Mouse (Mus musculus): Measurements from ENCODE around the gene H13. TPM values are rescaled to one million over a fixed set of nuclear protein-coding genes. Genes with fewer than 3 reads are reported as not detected.
A peak's percentile ranks its signal among the peaks of the same experiment; 100 is the strongest.

Gene H13
- total and polyA plus RNA-seq, 3 experiments: 116 to 175 (median 137) TPM

DNA sequence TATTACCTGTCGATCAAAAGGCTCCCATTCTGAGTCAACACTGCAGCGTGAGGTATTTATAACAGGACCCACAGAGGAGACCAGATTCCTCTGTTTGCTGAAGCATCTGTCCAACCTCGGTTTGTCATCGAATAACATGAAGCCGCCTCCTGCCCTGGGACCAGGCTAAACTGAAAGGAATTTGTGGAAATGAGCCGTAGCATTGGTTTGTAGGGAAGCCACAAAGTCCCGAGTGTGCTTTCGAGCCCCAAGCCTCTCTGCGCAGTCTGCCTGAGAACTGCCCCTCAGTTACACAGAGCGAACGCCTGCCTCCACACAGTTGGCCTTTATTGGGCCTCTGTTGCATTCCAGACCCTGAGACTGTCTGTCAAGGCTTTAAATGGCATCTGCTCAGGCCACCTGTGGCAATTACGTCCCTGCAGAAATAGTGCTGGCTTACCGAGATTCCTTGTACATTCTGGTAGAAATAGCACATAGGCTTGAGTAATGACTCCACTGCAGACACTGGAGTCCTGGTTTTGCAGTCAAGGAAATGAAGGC lies 6.1 kb downstream of the H13 start:
- H3K4me2 ChIP-seq (ENCODE audit: insufficient read depth, low read depth, poor library complexity, severe bottlenecking): no peak overlapping the region
- in situ Hi-C loops (cut with MboI; ENCODE audit: low pct_ligation_motif_present, low pct_unique_long_range_greater_than_20kb, low sequenced_read_pairs): no loop called here
- peaks cover 56 to 80% of the 10 kb centered on the region in 2 experiments for H3K36me3 ChIP-seq (replicated peaks in 1 of 2; ENCODE audit: control insufficient read depth in 1 of 2, insufficient read depth in 1 of 2, low read length in 1 of 2)

DNA sequence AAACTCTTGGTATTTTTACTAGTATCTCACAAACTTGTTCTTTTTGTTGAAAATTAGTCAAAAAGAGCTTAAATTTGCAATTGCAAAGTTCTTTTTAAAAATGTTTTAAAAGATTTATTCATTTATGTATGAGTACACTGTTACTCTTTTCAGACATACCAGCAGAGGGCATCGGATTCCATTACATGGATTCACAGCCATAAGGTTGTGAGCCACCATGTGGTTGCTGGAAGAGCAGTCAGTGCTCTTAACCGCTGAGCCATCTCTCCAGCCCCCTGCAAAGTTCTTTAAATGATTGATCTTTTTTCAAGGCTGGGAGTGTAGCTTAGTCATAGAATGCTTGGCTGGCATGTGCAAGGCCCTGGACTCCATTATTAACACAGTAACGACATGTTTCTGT lies 9.0 kb downstream of the H13 start:
- Histone ChIP-seq H3K9me3 (replicated peaks; ENCODE audit: low read length) (no peaks in the 10 kb centered on the region), H3K79me2 (replicated peaks; ENCODE audit: control insufficient read depth, extremely low read depth, insufficient read depth, poor library complexity, severe bottlenecking) (peaks cover 50% of the 10 kb centered on the region), H3K27ac (ENCODE audit: insufficient read depth, low read depth) (no peak overlapping the region), H3K4me2 (ENCODE audit: insufficient read depth, low read depth, poor library complexity, severe bottlenecking) (no peak overlapping the region), H3K4me1 (ENCODE audit: control insufficient read depth in 1 of 2, insufficient read depth in 2 of 2) (peaks cover 11 to 59% of the 10 kb centered on the region in 2 experiments), H3K9ac (ENCODE audit: insufficient read depth, low read depth) (no peak overlapping the region), H3K36me3 (replicated peaks in 1 of 2; ENCODE audit: control insufficient read depth in 1 of 2, insufficient read depth in 1 of 2, low read length in 1 of 2) (peaks cover 76 to 91% of the 10 kb centered on the region in 2 experiments), H3K4me3 (replicated peaks in 1 of 3; ENCODE audit: low read depth in 2 of 3, low read length in 2 of 3, poor library complexity in 1 of 3) (no peak overlapping the region), H3K27me3 (replicated peaks) (no peaks in the 10 kb centered on the region)
- DNase-seq (ENCODE audit: extremely low read depth): peak; percentile 57
- dilution Hi-C loops (cut with MboI; ENCODE audit: extremely low pct_ligation_motif_present, extremely low pct_unique_long_range_greater_than_20kb, low sequenced_read_pairs): no loop called here
- in situ Hi-C loops (cut with MboI; ENCODE audit: low pct_ligation_motif_present, low pct_unique_long_range_greater_than_20kb, low sequenced_read_pairs): no loop called here
- TF ChIP-seq ETS1 (conservative IDR thresholded peaks at IDR 0.05; ENCODE audit: low read depth, low read length) (no peak), JUN (IDR thresholded peaks at IDR 0.05; ENCODE audit: insufficient read depth, low read depth, low read length) (no peak), ZNF384 (IDR thresholded peaks at IDR 0.05; ENCODE audit: low read depth, low read length) (no peak), JUND (conservative IDR thresholded peaks at IDR 0.05; ENCODE audit: low read depth, low read length) (no peak), E2F4 (IDR thresholded peaks at IDR 0.05; ENCODE audit: insufficient replicate concordance, low read depth, low read length) (no peak), RAD21 (IDR thresholded peaks at IDR 0.05; ENCODE audit: low read depth, low read length) (peak; percentile 48), ELF1 (IDR thresholded peaks at IDR 0.05; ENCODE audit: low read depth, low read length) (no peak), ZMIZ1 (IDR thresholded peaks at IDR 0.05; ENCODE audit: low read depth, low read length) (no peak), SMC3 (IDR thresholded peaks at IDR 0.05; ENCODE audit: low read depth, low read length) (peak; percentile 81), CHD2 (IDR thresholded peaks at IDR 0.05; ENCODE audit: low read length) (no peak), EP300 (IDR thresholded peaks at IDR 0.05; ENCODE audit: low read length) (no peak), GABPA (IDR thresholded peaks at IDR 0.05; ENCODE audit: insufficient replicate concordance, low read depth, low read length) (no peak), RCOR1 (conservative IDR thresholded peaks at IDR 0.05; ENCODE audit: low read depth, low read length) (no peak), ZC3H11A (IDR thresholded peaks at IDR 0.05; ENCODE audit: low read depth, low read length) (no peak), BHLHE40 (IDR thresholded peaks at IDR 0.05; ENCODE audit: low read depth, low read length) (no peak), NRF1 (IDR thresholded peaks at IDR 0.05; ENCODE audit: low read depth, low read length) (no peak), MAFK (IDR thresholded peaks at IDR 0.05; ENCODE audit: insufficient replicate concordance, low read length) (no peak), USF1 (IDR thresholded peaks at IDR 0.05; ENCODE audit: low read depth, low read length) (no peak), IRF4 (IDR thresholded peaks at IDR 0.05; ENCODE audit: low read depth, low read length) (no peak), KAT2A (IDR thresholded peaks at IDR 0.05; ENCODE audit: insufficient replicate concordance, low read length) (no peak), CHD1 (IDR thresholded peaks at IDR 0.05; ENCODE audit: low read depth, low read length) (no peak), ZKSCAN1 (IDR thresholded peaks at IDR 0.05; ENCODE audit: borderline replicate concordance, low read depth, low read length) (no peak), MXI1 (IDR thresholded peaks at IDR 0.05; ENCODE audit: low read depth, low read length) (no peak), MEF2A (IDR thresholded peaks at IDR 0.05; ENCODE audit: borderline replicate concordance, low read depth, low read length) (no peak), MAZ (IDR thresholded peaks at IDR 0.05; ENCODE audit: low read depth, low read length) (no peak), PAX5 (IDR thresholded peaks at IDR 0.05; ENCODE audit: low read length) (no peak)

More for the DNA sequence above, 6.1 kb downstream of the H13 start:
- no peak overlapping the region for H3K9ac ChIP-seq (ENCODE audit: insufficient read depth, low read depth)
- no peaks in the 10 kb centered on the region for H3K27me3 ChIP-seq (replicated peaks)
- no peaks in the 10 kb centered on the region for H3K9me3 ChIP-seq (replicated peaks; ENCODE audit: low read length)
- DNase-seq (ENCODE audit: extremely low read depth): no peak
- dilution Hi-C loops (cut with MboI; ENCODE audit: extremely low pct_ligation_motif_present, extremely low pct_unique_long_range_greater_than_20kb, low sequenced_read_pairs): no loop called here
- H3K27ac ChIP-seq (ENCODE audit: insufficient read depth, low read depth): no peak overlapping the region
- no peak overlapping the region for H3K4me3 ChIP-seq (replicated peaks in 1 of 3; ENCODE audit: low read depth in 2 of 3, low read length in 2 of 3, poor library complexity in 1 of 3)
- H3K79me2 ChIP-seq (replicated peaks; ENCODE audit: control insufficient read depth, extremely low read depth, insufficient read depth, poor library complexity, severe bottlenecking): peaks cover 76% of the 10 kb centered on the region
- peaks cover 19 to 76% of the 10 kb centered on the region in 2 experiments for H3K4me1 ChIP-seq (ENCODE audit: control insufficient read depth in 1 of 2, insufficient read depth in 2 of 2)
- TF ChIP-seq POLR2A (IDR thresholded peaks at IDR 0.05; ENCODE audit: low read depth, low read length) (no peak), KAT2A (IDR thresholded peaks at IDR 0.05; ENCODE audit: insufficient replicate concordance, low read length) (no peak), MAZ (IDR thresholded peaks at IDR 0.05; ENCODE audit: low read depth, low read length) (no peak), ZNF384 (IDR thresholded peaks at IDR 0.05; ENCODE audit: low read depth, low read length) (no peak), JUN (IDR thresholded peaks at IDR 0.05; ENCODE audit: insufficient read depth, low read depth, low read length) (no peak), RAD21 (IDR thresholded peaks at IDR 0.05; ENCODE audit: low read depth, low read length) (no peak), USF1 (IDR thresholded peaks at IDR 0.05; ENCODE audit: low read depth, low read length) (no peak), ETS1 (conservative IDR thresholded peaks at IDR 0.05; ENCODE audit: low read depth, low read length) (no peak), IRF4 (IDR thresholded peaks at IDR 0.05; ENCODE audit: low read depth, low read length) (no peak), HCFC1 (IDR thresholded peaks at IDR 0.05; ENCODE audit: low read depth, low read length) (no peak), CHD1 (IDR thresholded peaks at IDR 0.05; ENCODE audit: low read depth, low read length) (no peak), MAX (IDR thresholded peaks at IDR 0.05; ENCODE audit: low read length) (no peak), CHD2 (IDR thresholded peaks at IDR 0.05; ENCODE audit: low read length) (no peak), TBP (conservative IDR thresholded peaks at IDR 0.05; ENCODE audit: low read depth, low read length) (no peak), POLR2AphosphoS2 (IDR thresholded peaks at IDR 0.05; ENCODE audit: low read depth, low read length) (no peak), ZC3H11A (IDR thresholded peaks at IDR 0.05; ENCODE audit: low read depth, low read length) (no peak), MXI1 (IDR thresholded peaks at IDR 0.05; ENCODE audit: low read depth, low read length) (no peak), MEF2A (IDR thresholded peaks at IDR 0.05; ENCODE audit: borderline replicate concordance, low read depth, low read length) (no peak)
